Mouse (Mus musculus): ENCODE data around the gene Krt81. TPM values are rescaled to one million over a fixed set of nuclear protein-coding genes. Genes with fewer than 3 reads are reported as not detected.

The Krt81 gene
- polyA plus RNA-seq, 1 experiment, result not detected

- Histone ChIP-seq H3K79me3 (ENCODE audit: low read depth) (no peaks in the 10 kb centered on the region), H3ac (ENCODE audit: control insufficient read depth, insufficient read length, low read depth) (no peak overlapping the region), H3K79me2 (ENCODE audit: control insufficient read depth, insufficient read depth) (no peaks in the 10 kb centered on the region), H3K27me3 (ENCODE audit: control insufficient read depth, insufficient read depth, insufficient read length) (peaks cover 64% of the 10 kb centered on the region), H3K36me3 (ENCODE audit: control insufficient read depth, insufficient read depth) (no peaks in the 10 kb centered on the region), H3K4me3 (ENCODE audit: insufficient read depth, poor library complexity, severe bottlenecking) (no peak overlapping the region)
- TF ChIP-seq CTCF (IDR thresholded peaks at IDR 0.05; ENCODE audit: control insufficient read depth, insufficient read depth, insufficient read length) (no peak), MAX (IDR thresholded peaks at IDR 0.05) (no peak), MYOG (IDR thresholded peaks at IDR 0.05; ENCODE audit: control insufficient read depth, extremely low read depth, insufficient read length) (no peak), USF1 (IDR thresholded peaks at IDR 0.05; ENCODE audit: low read depth) (no peak), CEBPB (IDR thresholded peaks at IDR 0.05; ENCODE audit: low read depth) (no peak), MYOD1 (IDR thresholded peaks at IDR 0.05; ENCODE audit: control insufficient read depth, insufficient read length, low read depth) (no peak), FOSL1 (IDR thresholded peaks at IDR 0.05; ENCODE audit: insufficient read depth, low read length, poor library complexity, severe bottlenecking) (no peak)
Observed at GRCm38 (mm10) chr15:101413916-101414635, 49.5 kb downstream of the Krt81 start.

GRCm38 (mm10) chr15:101412188-101412587, 51.4 kb downstream of the Krt81 start:
- TF ChIP-seq CTCF (IDR thresholded peaks at IDR 0.05; ENCODE audit: control insufficient read depth, insufficient read depth, insufficient read length) (no peak), MYOD1 (IDR thresholded peaks at IDR 0.05; ENCODE audit: control insufficient read depth, insufficient read length, low read depth) (no peak), MYOG (IDR thresholded peaks at IDR 0.05; ENCODE audit: control insufficient read depth, extremely low read depth, insufficient read length) (no peak), MAX (IDR thresholded peaks at IDR 0.05) (no peak), FOSL1 (IDR thresholded peaks at IDR 0.05; ENCODE audit: insufficient read depth, low read length, poor library complexity, severe bottlenecking) (no peak), CEBPB (IDR thresholded peaks at IDR 0.05; ENCODE audit: low read depth) (no peak), USF1 (IDR thresholded peaks at IDR 0.05; ENCODE audit: low read depth) (no peak)
- H3K4me3 ChIP-seq (ENCODE audit: insufficient read depth, poor library complexity, severe bottlenecking), result no peak overlapping the region
- no peak overlapping the region for H3ac ChIP-seq (ENCODE audit: control insufficient read depth, insufficient read length, low read depth)
- H3K79me3 ChIP-seq (ENCODE audit: low read depth), result no peaks in the 10 kb centered on the region
- peaks cover 66% of the 10 kb centered on the region for H3K27me3 ChIP-seq (ENCODE audit: control insufficient read depth, insufficient read depth, insufficient read length)
- H3K36me3 ChIP-seq (ENCODE audit: control insufficient read depth, insufficient read depth), result no peaks in the 10 kb centered on the region
- H3K79me2 ChIP-seq (ENCODE audit: control insufficient read depth, insufficient read depth), result no peaks in the 10 kb centered on the region

GRCm38 (mm10) chr15:101410775-101411174, 52.8 kb downstream of the Krt81 start, which contains the start of gene Krt7:
Krt7 (plus strand) TSS chr15:101411043.
- no peaks in the 10 kb centered on the region for H3K79me3 ChIP-seq (ENCODE audit: low read depth)
- no peak within 1 kb of the TSS for H3K4me3 ChIP-seq (ENCODE audit: insufficient read depth, poor library complexity, severe bottlenecking)
- H3K27me3 ChIP-seq (ENCODE audit: control insufficient read depth, insufficient read depth, insufficient read length), result peaks cover 66% of the 10 kb centered on the region

More at GRCm38 (mm10) chr15:101410775-101411174, 52.8 kb downstream of the Krt81 start, which contains the start of gene Krt7:
- Histone ChIP-seq H3ac (ENCODE audit: control insufficient read depth, insufficient read length, low read depth) (no peak within 1 kb of the TSS), H3K79me2 (ENCODE audit: control insufficient read depth, insufficient read depth) (no peaks in the 10 kb centered on the region), H3K36me3 (ENCODE audit: control insufficient read depth, insufficient read depth) (no peaks in the 10 kb centered on the region)
- TF ChIP-seq MYOG (IDR thresholded peaks at IDR 0.05; ENCODE audit: control insufficient read depth, extremely low read depth, insufficient read length) (no peak), FOSL1 (IDR thresholded peaks at IDR 0.05; ENCODE audit: insufficient read depth, low read length, poor library complexity, severe bottlenecking) (no peak), MYOD1 (IDR thresholded peaks at IDR 0.05; ENCODE audit: control insufficient read depth, insufficient read length, low read depth) (no peak), MAX (IDR thresholded peaks at IDR 0.05) (no peak), USF1 (IDR thresholded peaks at IDR 0.05; ENCODE audit: low read depth) (no peak), CEBPB (IDR thresholded peaks at IDR 0.05; ENCODE audit: low read depth) (no peak), CTCF (IDR thresholded peaks at IDR 0.05; ENCODE audit: control insufficient read depth, insufficient read depth, insufficient read length) (no peak)

Other genes starting within 250 kb of the Krt81 start
- gene Grasp, start 239.6 kb downstream of the Krt81 start, polyA plus RNA-seq (2012; fragmentation: generic; extraction: Trizol), result 7.1 TPM
- 8.1 TPM for gene Nr4a1, start 209.5 kb downstream of the Krt81 start, polyA plus RNA-seq (2012; fragmentation: generic; extraction: Trizol)
- gene Atg101, start 179.5 kb downstream of the Krt81 start, polyA plus RNA-seq (2012; fragmentation: generic; extraction: Trizol), result 61.3 TPM
- gene 6030408B16Rik, start 170.5 kb downstream of the Krt81 start, polyA plus RNA-seq (2012; fragmentation: generic; extraction: Trizol), result 0.06 TPM
- gene Krt80, start 93.6 kb downstream of the Krt81 start, polyA plus RNA-seq (2012; fragmentation: generic; extraction: Trizol), result 10.1 TPM
- gene Krt7, start 52.7 kb downstream of the Krt81 start, polyA plus RNA-seq (2012; fragmentation: generic; extraction: Trizol), result 0.04 TPM
- not detected for gene Krt87, start 24.9 kb downstream of the Krt81 start, polyA plus RNA-seq (2012; fragmentation: generic; extraction: Trizol)
- not detected for gene Krt88, start 16.0 kb downstream of the Krt81 start, polyA plus RNA-seq (2012; fragmentation: generic; extraction: Trizol)
- gene Krt86, start 9.7 kb upstream of the Krt81 start, polyA plus RNA-seq (2012; fragmentation: generic; extraction: Trizol), result not detected
- gene Krt83, start 27.8 kb upstream of the Krt81 start, polyA plus RNA-seq (2012; fragmentation: generic; extraction: Trizol), result not detected
- not detected for gene Gm49425, start 53.5 kb upstream of the Krt81 start, polyA plus RNA-seq (2012; fragmentation: generic; extraction: Trizol)
- gene Krt84, start 69.1 kb upstream of the Krt81 start, polyA plus RNA-seq (2012; fragmentation: generic; extraction: Trizol), result not detected
- not detected for gene Krt82, start 86.9 kb upstream of the Krt81 start, polyA plus RNA-seq (2012; fragmentation: generic; extraction: Trizol)
- gene Krt90, start 99.2 kb upstream of the Krt81 start, polyA plus RNA-seq (2012; fragmentation: generic; extraction: Trizol), result not detected
- gene Krt75, start 110.2 kb upstream of the Krt81 start, polyA plus RNA-seq (2012; fragmentation: generic; extraction: Trizol), result not detected
- not detected for gene Gm5414, start 164.4 kb upstream of the Krt81 start, polyA plus RNA-seq (2012; fragmentation: generic; extraction: Trizol)
- gene Gm5478, start 183.6 kb upstream of the Krt81 start, polyA plus RNA-seq (2012; fragmentation: generic; extraction: Trizol), result not detected
- gene Krt6b, start 216.5 kb upstream of the Krt81 start, polyA plus RNA-seq (2012; fragmentation: generic; extraction: Trizol), result not detected
- gene Krt6a, start 230.6 kb upstream of the Krt81 start, polyA plus RNA-seq (2012; fragmentation: generic; extraction: Trizol), result not detected
- 0.02 TPM for gene Krt5, start 249.1 kb upstream of the Krt81 start, polyA plus RNA-seq (2012; fragmentation: generic; extraction: Trizol)